Mouse (Mus musculus) myocyte (in vitro differentiated cells): ENCODE data around the gene Nxph1. TPM values are rescaled to one million over a fixed set of nuclear protein-coding genes. Genes with fewer than 3 reads are reported as not detected.

Experiments
- H3K27me3 ChIP-seq: one replicate; pipeline ENCODE4 v1.6.1; 2011; ENCODE audit not compliant: control insufficient read depth, insufficient read depth, insufficient read length
- H3K36me3 ChIP-seq: one replicate; pipeline ENCODE4 v1.6.1; 2011; ENCODE audit not compliant: control insufficient read depth, insufficient read depth
- H3K4me2 ChIP-seq: one replicate; pipeline ENCODE4 v1.6.1; 2011; ENCODE audit warnings: low read depth, control low read depth
- H3K4me3 ChIP-seq: one replicate; pipeline ENCODE4 v1.5.1; 2011; ENCODE audit warnings: mild to moderate bottlenecking, control low read depth, moderate library complexity
- H3K79me2 ChIP-seq: one replicate; pipeline ENCODE4 v1.6.1; 2011; ENCODE audit not compliant: control insufficient read depth, insufficient read depth
- H3ac ChIP-seq: one replicate; pipeline ENCODE4 v1.6.1; 2011; ENCODE audit not compliant: control insufficient read depth, insufficient read length
- CEBPB ChIP-seq: IDR thresholded peaks from 2 replicates; pipeline ENCODE4 v1.6.1; 2011; ENCODE audit warnings: mild to moderate bottlenecking, moderate library complexity; ENCODE audit not compliant: poor library complexity, insufficient read depth, severe bottlenecking
- E2F4 ChIP-seq: IDR thresholded peaks from one replicate; pipeline ENCODE4 v1.6.1; 2011; ENCODE audit warnings: mild to moderate bottlenecking, control low read depth, moderate library complexity; ENCODE audit not compliant: insufficient read depth
- MAX ChIP-seq: IDR thresholded peaks from one replicate; pipeline ENCODE4 v1.6.1; 2011; ENCODE audit warnings: low read depth, mild to moderate bottlenecking, control low read depth
- MYOD1 ChIP-seq, 3 experiments: IDR thresholded peaks; one replicate each; pipeline ENCODE4 v1.6.1; 2011; ENCODE audit warnings: control low read depth in 2 of 3, low read depth in 2 of 3, mild to moderate bottlenecking in 2 of 3, moderate library complexity in 1 of 3; ENCODE audit not compliant: insufficient read length in 2 of 3, control insufficient read depth in 1 of 3
- MYOG ChIP-seq, 3 experiments: IDR thresholded peaks; one replicate each; pipeline ENCODE4 v1.6.1; 2011; ENCODE audit warnings: control low read depth in 2 of 3, low read depth in 2 of 3, mild to moderate bottlenecking in 2 of 3; ENCODE audit not compliant: insufficient read length in 2 of 3, control insufficient read depth in 1 of 3, insufficient read depth in 1 of 3
- POLR2A ChIP-seq: IDR thresholded peaks from one replicate; pipeline ENCODE4 v1.6.1; 2011; ENCODE audit warnings: low read depth, mild to moderate bottlenecking, control low read depth, moderate library complexity; ENCODE audit not compliant: insufficient read length
- POLR2AphosphoS2 ChIP-seq: IDR thresholded peaks from one replicate; pipeline ENCODE4 v1.6.1; 2011; ENCODE audit warnings: low read depth, control low read depth; ENCODE audit not compliant: insufficient read length
- REST ChIP-seq: IDR thresholded peaks from one replicate; pipeline ENCODE4 v1.6.1; 2011; ENCODE audit warnings: mild to moderate bottlenecking, control low read depth, moderate library complexity; ENCODE audit not compliant: insufficient read depth, insufficient read length
- SRF ChIP-seq: IDR thresholded peaks from one replicate; pipeline ENCODE4 v1.6.1; 2011; ENCODE audit warnings: low read depth; ENCODE audit not compliant: control insufficient read depth, insufficient read length
- TCF12 ChIP-seq: IDR thresholded peaks from one replicate; pipeline ENCODE4 v1.6.1; 2011; ENCODE audit warnings: mild to moderate bottlenecking, control low read depth; ENCODE audit not compliant: poor library complexity, insufficient read depth, severe bottlenecking
- TCF3 ChIP-seq: IDR thresholded peaks from one replicate; pipeline ENCODE4 v1.6.1; 2011; ENCODE audit warnings: low read depth, control low read depth; ENCODE audit not compliant: insufficient read length
- USF1 ChIP-seq: IDR thresholded peaks from one replicate; pipeline ENCODE4 v1.6.1; 2011; ENCODE audit warnings: low read depth, mild to moderate bottlenecking, control low read depth, moderate library complexity
- polyA plus RNA-seq: library from polyadenylated mRNA; unstranded; fragments of >200 nt; fragmentation: generic; extraction: Trizol; gene quantifications from one replicate; pipeline ENCODE4 v1.2.1, GENCODE M21; 2012; ENCODE audit warnings: missing spikeins

Gene Nxph1
- polyA plus RNA-seq, 1 experiment: not detected

DNA sequence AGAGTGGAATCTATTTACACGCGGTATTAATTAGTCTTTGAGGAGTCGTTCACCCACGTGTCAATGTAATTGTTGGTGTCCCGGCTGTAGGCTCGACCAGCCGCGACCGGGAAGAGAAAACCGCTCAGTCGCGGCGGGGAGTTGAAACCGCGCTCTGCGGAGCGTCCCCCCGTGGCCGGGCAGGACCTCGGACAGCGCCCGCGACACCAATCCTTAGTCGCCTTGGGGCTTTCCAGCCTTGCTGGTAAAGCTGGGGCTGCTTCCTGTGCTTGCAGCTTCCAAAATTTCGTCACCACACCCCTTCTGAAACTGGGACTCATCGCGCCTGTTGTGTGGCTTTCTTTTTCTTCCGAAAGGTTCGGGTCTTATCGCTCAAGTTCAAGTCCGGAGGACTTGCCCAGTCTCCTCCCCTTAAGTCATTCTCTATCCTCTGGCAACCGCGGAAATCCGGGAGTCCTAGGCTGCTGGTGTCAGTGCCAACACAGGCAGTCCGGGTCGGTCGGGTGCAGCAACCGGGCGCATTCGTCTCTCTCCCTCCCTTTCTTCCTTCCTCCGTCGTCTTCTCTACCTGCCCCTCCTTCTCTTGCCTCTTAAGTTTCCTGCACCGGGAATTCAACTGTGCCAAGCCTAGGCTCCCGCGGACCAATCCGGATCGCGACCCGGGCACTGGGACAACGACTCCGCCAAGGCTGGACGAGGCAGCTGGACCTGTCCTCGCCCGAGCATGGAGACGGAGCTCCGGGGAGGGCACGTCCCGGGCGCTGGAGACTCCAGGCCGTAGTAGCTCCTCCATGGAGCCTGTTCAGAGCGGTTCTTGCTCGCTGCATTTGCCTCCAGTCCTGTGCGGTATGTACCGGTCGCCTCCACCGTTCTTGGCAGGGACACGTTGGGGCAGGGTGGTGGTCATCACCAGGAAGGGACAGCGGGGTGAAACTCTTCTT, 510 bp downstream of the Nxph1 start:
- H3K27me3 ChIP-seq: peaks cover 15% of the 10 kb centered on the region
- no peak overlapping the region for H3K4me3 ChIP-seq
- no peak overlapping the region for H3K4me2 ChIP-seq
- H3ac ChIP-seq: no peak overlapping the region
- H3K36me3 ChIP-seq: no peaks in the 10 kb centered on the region
- H3K79me2 ChIP-seq: no peaks in the 10 kb centered on the region
- TF ChIP-seq E2F4 (no peak), REST (peak; percentile 69)

DNA sequence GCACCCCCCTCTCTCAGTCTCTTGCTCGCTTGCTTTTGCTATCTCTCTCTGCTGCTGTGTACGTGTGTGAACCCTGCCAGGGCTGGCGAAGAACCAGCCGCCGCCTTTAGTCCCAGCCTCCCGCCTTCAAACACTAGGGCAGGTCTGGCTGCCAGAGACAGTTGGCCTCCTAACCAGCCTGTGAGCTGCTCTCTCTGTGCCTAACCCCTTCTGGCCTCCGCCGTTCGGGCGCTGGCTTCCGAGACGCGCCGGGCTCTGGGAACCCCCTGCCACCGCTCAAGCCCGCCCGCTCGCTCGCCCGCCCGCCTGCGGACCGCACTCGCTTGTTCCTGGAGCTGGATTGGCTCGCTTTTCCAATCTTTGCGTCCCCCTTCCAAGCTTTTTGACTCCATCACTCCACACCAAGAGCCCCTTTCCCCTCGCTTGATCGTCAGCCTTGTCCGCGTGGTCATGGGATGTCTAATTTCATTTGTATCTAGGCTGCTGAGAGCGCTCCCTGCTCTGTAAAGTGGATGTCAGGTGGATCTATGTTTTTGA, 1.5 kb downstream of the Nxph1 start:
- Histone ChIP-seq H3K27me3 (peaks cover 15% of the 10 kb centered on the region), H3K36me3 (no peaks in the 10 kb centered on the region), H3K79me2 (no peaks in the 10 kb centered on the region), H3K4me2 (no peak overlapping the region), H3ac (no peak overlapping the region), H3K4me3 (no peak overlapping the region)
- TF ChIP-seq CEBPB (no peak), MYOD1 (IDR thresholded peaks at IDR 0.05; ENCODE audit: control insufficient read depth in 1 of 3, insufficient read length in 2 of 3, low read depth in 2 of 3) (no peak), POLR2AphosphoS2 (no peak), USF1 (no peak), MYOG (IDR thresholded peaks at IDR 0.05; ENCODE audit: control insufficient read depth in 1 of 3, insufficient read depth in 1 of 3, insufficient read length in 2 of 3, low read depth in 2 of 3) (no peak), SRF (no peak), REST (no peak), TCF12 (no peak), MAX (no peak), TCF3 (no peak), E2F4 (no peak), POLR2A (no peak)

DNA sequence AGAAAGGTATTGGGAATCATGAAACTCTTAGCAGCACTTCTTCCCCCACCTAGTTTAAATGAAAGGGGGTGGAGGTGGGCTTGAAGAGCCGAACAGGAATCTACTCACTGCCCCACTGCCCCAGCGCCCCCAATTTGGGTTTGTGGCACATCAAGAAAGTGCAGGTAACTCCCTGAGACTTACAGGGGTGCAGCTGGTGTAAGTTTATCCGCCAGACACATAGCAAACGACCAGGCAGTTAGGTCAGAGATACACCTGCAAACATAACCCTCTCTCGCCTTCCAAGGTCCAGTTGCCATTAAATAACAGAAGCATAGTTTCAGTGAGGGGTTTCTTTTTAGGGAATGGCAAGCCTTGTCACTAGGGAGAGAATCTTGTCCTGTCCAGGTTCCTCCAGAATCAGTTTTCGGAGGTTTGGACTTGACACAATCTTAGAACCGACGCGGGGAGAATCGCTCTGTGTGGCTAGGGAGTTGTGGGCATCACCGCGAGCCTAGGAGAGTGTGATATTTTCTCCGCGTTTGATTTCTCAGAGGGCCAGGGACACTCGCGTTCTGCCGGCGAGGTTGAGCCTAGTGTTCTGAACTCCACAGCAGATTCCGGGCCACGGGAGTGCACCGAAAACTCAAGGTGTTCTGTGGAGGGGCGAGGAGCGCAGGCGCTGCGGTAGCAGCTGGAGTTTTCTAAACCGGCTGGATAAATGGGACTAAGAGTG, 2.5 kb downstream of the Nxph1 start:
- TF ChIP-seq SRF (no peak), POLR2AphosphoS2 (no peak), CEBPB (no peak)
- H3K27me3 ChIP-seq: peaks cover 15% of the 10 kb centered on the region
- no peak overlapping the region for H3K4me2 ChIP-seq
- no peak overlapping the region for H3ac ChIP-seq
- no peak overlapping the region for H3K4me3 ChIP-seq
- no peaks in the 10 kb centered on the region for H3K79me2 ChIP-seq
- no peaks in the 10 kb centered on the region for H3K36me3 ChIP-seq

DNA sequence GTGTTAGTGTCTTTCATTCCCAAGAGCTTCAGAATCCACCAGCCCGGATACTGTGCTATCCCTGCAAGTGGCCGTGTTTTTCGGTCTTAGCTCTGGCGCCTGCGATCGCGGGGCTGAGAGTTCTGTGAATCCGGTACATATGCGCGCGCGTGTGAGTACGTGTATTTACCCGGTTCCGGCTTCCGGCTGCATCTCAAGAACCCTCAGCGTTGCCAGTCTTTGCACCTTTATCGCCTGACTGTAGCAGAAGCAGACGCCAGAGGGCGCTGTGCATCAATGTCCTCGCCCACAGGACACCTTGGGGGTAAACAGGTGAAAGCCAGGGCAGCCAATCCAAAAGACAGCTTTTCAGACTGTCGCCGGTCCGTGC, 3.1 kb downstream of the Nxph1 start:
- Histone ChIP-seq H3K27me3 (peaks cover 15% of the 10 kb centered on the region), H3K4me3 (no peak overlapping the region), H3ac (no peak overlapping the region), H3K4me2 (no peak overlapping the region), H3K79me2 (no peaks in the 10 kb centered on the region), H3K36me3 (no peaks in the 10 kb centered on the region)
- no peak for TF ChIP-seq MYOD1 (IDR thresholded peaks at IDR 0.05; ENCODE audit: control insufficient read depth in 1 of 3, insufficient read length in 2 of 3, low read depth in 2 of 3)
- TF ChIP-seq REST: no peak

- H3K27me3 ChIP-seq: peaks cover 15% of the 10 kb centered on the region
- H3K4me2 ChIP-seq: no peak overlapping the region
- no peaks in the 10 kb centered on the region for H3K79me2 ChIP-seq
Observed at GRCm38 (mm10) chr6:8951884-8952590, 3.8 kb downstream of the Nxph1 start.

More at GRCm38 (mm10) chr6:8951884-8952590, 3.8 kb downstream of the Nxph1 start:
- Histone ChIP-seq H3K4me3 (no peak overlapping the region), H3K36me3 (no peaks in the 10 kb centered on the region), H3ac (no peak overlapping the region)
- TF ChIP-seq USF1 (no peak), POLR2AphosphoS2 (no peak), SRF (no peak), MYOG (IDR thresholded peaks at IDR 0.05; ENCODE audit: control insufficient read depth in 1 of 3, insufficient read depth in 1 of 3, insufficient read length in 2 of 3, low read depth in 2 of 3) (no peak), TCF12 (no peak), MAX (no peak), CEBPB (no peak), E2F4 (no peak), TCF3 (no peak), REST (no peak), MYOD1 (IDR thresholded peaks at IDR 0.05; ENCODE audit: control insufficient read depth in 1 of 3, insufficient read length in 2 of 3, low read depth in 2 of 3) (no peak), POLR2A (no peak)
